Mouse (Mus musculus) activated CD4-positive, CD25-positive, alpha-beta regulatory T cell (primary cell): ENCODE results near the gene Dad1. TPM values are rescaled to one million over a fixed set of nuclear protein-coding genes. Genes with fewer than 3 reads are reported as not detected.

Source experiments
- polyA plus RNA-seq, 2 experiments: library from polyadenylated mRNA; unstranded; fragments of 100-300 nt; shearing (Covaris generic); gene quantifications; one replicate each; pipeline ENCODE4 v1.2.1; 2017

Gene Dad1
- 100 to 1,000 TPM; 407 to 503 TPM for polyA plus RNA-seq

DNA sequence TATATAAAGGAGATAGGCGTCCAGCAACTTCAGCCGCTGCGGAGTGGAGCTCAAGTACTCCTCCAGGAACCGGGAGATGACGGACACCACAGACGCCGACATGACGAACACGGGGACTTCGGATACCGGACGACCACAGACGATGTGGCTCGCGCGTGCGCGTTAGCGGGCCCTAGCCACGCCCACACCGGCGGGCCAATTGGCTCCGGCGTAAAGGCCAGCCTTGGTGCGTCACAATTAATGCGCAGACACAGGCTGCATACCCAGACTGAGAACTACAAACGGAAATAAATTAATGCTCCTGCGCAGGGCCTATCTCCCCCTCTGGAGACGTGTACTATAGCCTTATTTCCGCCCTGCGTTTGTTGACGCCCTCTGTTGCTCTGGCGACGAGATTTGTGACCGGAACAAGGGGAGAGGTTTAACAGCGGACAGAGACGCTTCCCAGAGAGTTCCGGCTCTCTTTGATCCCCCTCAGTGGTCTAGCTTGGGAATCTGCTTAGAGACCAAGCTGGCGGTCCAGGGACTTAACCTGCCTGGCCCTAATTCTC is at the start of gene Dad1, which contains the start of gene Abhd4:
TSS of gene Dad1 (minus strand) at position 364 of the 551 bp plus-strand sequence.
TSS of gene Abhd4 (plus strand) at position 448 of the 551 bp plus-strand sequence.

DNA sequence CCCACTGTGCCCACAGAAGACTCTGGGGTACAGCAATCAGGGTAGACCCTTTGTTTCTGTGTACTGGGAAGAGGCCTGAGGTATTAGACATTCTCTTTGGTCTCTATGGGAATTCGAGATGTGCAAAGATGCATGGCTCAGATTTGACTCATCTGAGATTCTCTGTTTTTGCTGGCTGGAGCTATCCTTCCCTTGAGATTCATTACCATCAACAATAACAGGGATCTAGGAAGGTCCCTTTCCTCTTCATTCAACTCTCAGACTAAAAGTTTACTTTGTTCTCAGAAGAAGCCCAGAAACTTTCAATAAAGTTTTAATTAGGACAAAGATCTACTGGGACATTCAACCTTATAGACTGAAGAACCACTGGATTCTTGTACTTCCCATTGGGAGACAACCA is 30.9 kb upstream of the Dad1 start, which contains the start of gene Olfr49:
TSS of gene Olfr49 (minus strand) at position 101 of the 400 bp plus-strand sequence.

Other genes starting within 250 kb of the Dad1 start
- gene Abhd4, start 84 bp upstream of the Dad1 start, polyA plus RNA-seq, result 10 to 100 TPM; 16.3 to 18.4 TPM
- gene Olfr49, start 30.8 kb upstream of the Dad1 start, polyA plus RNA-seq, result under 1 TPM in 1 of 2 experiments, not detected in 1; 0.25 TPM
- gene Oxa1l, start 106.7 kb upstream of the Dad1 start, polyA plus RNA-seq, result 10 to 100 TPM; 60.7 to 63.0 TPM
- 1 to 10 TPM in 1 of 2 experiments, under 1 TPM in 1; 0.58 to 1.7 TPM for gene Slc7a7, start 163.7 kb upstream of the Dad1 start, polyA plus RNA-seq
- gene Mrpl52, start 172.8 kb upstream of the Dad1 start, polyA plus RNA-seq, result 100 to 1,000 TPM; 198 to 272 TPM
- 10 to 100 TPM in 1 of 2 experiments, 1 to 10 TPM in 1; 4.6 to 23.8 TPM for gene Mmp14, start 177.5 kb upstream of the Dad1 start, polyA plus RNA-seq
- gene Lrp10, start 210.0 kb upstream of the Dad1 start, polyA plus RNA-seq, result 100 to 1,000 TPM; 260 to 472 TPM
- gene Rem2, start 222.0 kb upstream of the Dad1 start, polyA plus RNA-seq, result 1 to 10 TPM in 1 of 2 experiments, under 1 TPM in 1; 0.54 to 1.4 TPM